Mouse (Mus musculus) heart, embryonic 16.5 days (tissue): ENCODE data around the gene Smc3. TPM values are rescaled to one million over a fixed set of nuclear protein-coding genes. Genes with fewer than 3 reads are reported as not detected.

Experiments
- ATAC-seq: fragments of 200-750 bp; cut with Nextera tagmentation; replicated peaks from 2 replicates; pipeline ENCODE4 v1.8.0; 2017; ENCODE audit warnings: moderate number of reproducible peaks; ENCODE audit not compliant: insufficient read depth, low FRiP score; ENCODE audit errors: extremely low read depth
- H3K27ac ChIP-seq: fragments of 300-500 bp; sonication (generic); 2 replicates; pipeline ENCODE4 v1.5.1; 2014; ENCODE audit warnings: mild to moderate bottlenecking, low read length, control low read depth, moderate library complexity
- H3K27me3 ChIP-seq: fragments of 300-500 bp; sonication (generic); 2 replicates; pipeline ENCODE4 v1.6.1; 2014; ENCODE audit warnings: low read length, mixed read lengths; ENCODE audit not compliant: control insufficient read depth, insufficient read depth
- H3K36me3 ChIP-seq: fragments of 300-500 bp; sonication (generic); 2 replicates; pipeline ENCODE4 v1.6.1; 2014; ENCODE audit not compliant: control insufficient read depth, insufficient read depth
- H3K4me1 ChIP-seq: fragments of 300-500 bp; sonication (generic); 2 replicates; pipeline ENCODE4 v1.6.1; 2014; ENCODE audit warnings: low read length, mixed read lengths; ENCODE audit not compliant: control insufficient read depth, insufficient read depth
- H3K4me2 ChIP-seq: fragments of 300-500 bp; sonication (generic); 2 replicates; pipeline ENCODE4 v1.6.1; 2014; ENCODE audit warnings: low read depth, mild to moderate bottlenecking, control low read depth, low read length
- H3K4me3 ChIP-seq: fragments of 300-500 bp; sonication (generic); 2 replicates; pipeline ENCODE4 v1.5.1; 2014; ENCODE audit warnings: mild to moderate bottlenecking, control low read depth, low read length
- H3K9ac ChIP-seq: fragments of 300-500 bp; sonication (generic); 2 replicates; pipeline ENCODE4 v1.6.1; 2014; ENCODE audit warnings: low read length, control low read depth
- H3K9me3 ChIP-seq: fragments of 300-500 bp; sonication (generic); replicated peaks from 2 replicates; pipeline ENCODE4 v1.6.1; 2016; ENCODE audit warnings: low read length; ENCODE audit not compliant: control insufficient read depth
- WGBS: fragments of 180-500 bp; shearing (Covaris S2); extraction: QIAGEN DNeasy Blood & Tissue Kit; methylation state at CpG from one replicate; pipeline ENCODE4 v1.1.7; 2014; 5-methylcytosine and 5-hydroxymethylcytosine counted together
- polyA plus RNA-seq: library from polyadenylated mRNA; unstranded; fragments of >200 nt; fragmentation: Nextera tagmentation; extraction: Ambion mirVana; gene quantifications from 2 replicates; pipeline ENCODE4 v1.2.1, GENCODE M21; 2015

Gene Smc3
- 36.5 and 42.5 TPM in 2 replicates for polyA plus RNA-seq

- peak; percentile 97 for ATAC-seq
- Histone ChIP-seq H3K4me3 (peak within 1 kb of the TSS; percentile 98), H3K27ac (peak within 1 kb of the TSS; percentile 90), H3K9ac (peak within 1 kb of the TSS; percentile 96), H3K9me3 (no peaks in the 10 kb centered on the region), H3K4me2 (peak within 1 kb of the TSS; percentile 92), H3K36me3 (0 out of 2 replicates have a peak, but pooled peaks cover 5% of the 10 kb centered on the region), H3K27me3 (no peaks in the 10 kb centered on the region), H3K4me1 (peaks cover 16% of the 10 kb centered on the region)
- under 1% methylated on average over 69 of the region's 70 CpGs for WGBS
Observed at GRCm38 (mm10) chr19:53599757-53600539, at the start of gene Smc3. Gene Smc3 (plus strand): TSS chr19:53600398.

GRCm38 (mm10) chr19:53550972-53551371, 49.2 kb upstream of the Smc3 start:
- WGBS: 58% methylated on average over 12 of the region's 12 CpGs
- no peak overlapping the region for H3K4me2 ChIP-seq

GRCm38 (mm10) chr19:53552216-53552786, 47.9 kb upstream of the Smc3 start:
- Histone ChIP-seq H3K27ac (0 out of 2 replicates have a peak overlapping the region, but pooled peaks have one; percentile 4), H3K9me3 (no peaks in the 10 kb centered on the region), H3K9ac (no peak overlapping the region), H3K4me1 (peaks cover 3% of the 10 kb centered on the region), H3K4me3 (no peak overlapping the region), H3K27me3 (no peaks in the 10 kb centered on the region), H3K36me3 (no peaks in the 10 kb centered on the region), H3K4me2 (no peak overlapping the region)
- ATAC-seq: no peak
- WGBS: 45% methylated on average over 10 of the region's 10 CpGs

More at GRCm38 (mm10) chr19:53550972-53551371, 49.2 kb upstream of the Smc3 start:
- H3K4me3 ChIP-seq: no peak overlapping the region
- ATAC-seq: no peak
- H3K9ac ChIP-seq: no peak overlapping the region
- no peaks in the 10 kb centered on the region for H3K9me3 ChIP-seq
- no peaks in the 10 kb centered on the region for H3K27me3 ChIP-seq
- no peak overlapping the region for H3K27ac ChIP-seq
- H3K4me1 ChIP-seq: peaks cover 2% of the 10 kb centered on the region
- H3K36me3 ChIP-seq: no peaks in the 10 kb centered on the region

GRCm38 (mm10) chr19:53552795-53553194, 47.4 kb upstream of the Smc3 start:
- WGBS: 51% methylated on average over 6 of the region's 6 CpGs
- ATAC-seq: no peak
- H3K4me2 ChIP-seq: no peak overlapping the region
- H3K4me1 ChIP-seq: peaks cover 7% of the 10 kb centered on the region
- H3K27me3 ChIP-seq: no peaks in the 10 kb centered on the region
- H3K36me3 ChIP-seq: no peaks in the 10 kb centered on the region
- H3K9ac ChIP-seq: no peak overlapping the region
- H3K27ac ChIP-seq: 0 out of 2 replicates have a peak overlapping the region, but pooled peaks have one; percentile 4
- H3K4me3 ChIP-seq: no peak overlapping the region
- H3K9me3 ChIP-seq: no peaks in the 10 kb centered on the region

- H3K4me3 ChIP-seq: no peak overlapping the region
- H3K27ac ChIP-seq: no peak overlapping the region
- no peaks in the 10 kb centered on the region for H3K36me3 ChIP-seq
- WGBS: 83% methylated on average over 11 of the region's 11 CpGs
- H3K27me3 ChIP-seq: no peaks in the 10 kb centered on the region
- no peak overlapping the region for H3K9ac ChIP-seq
- peaks cover 7% of the 10 kb centered on the region for H3K4me1 ChIP-seq
- ATAC-seq: no peak
- no peak overlapping the region for H3K4me2 ChIP-seq
- no peaks in the 10 kb centered on the region for H3K9me3 ChIP-seq
Observed at GRCm38 (mm10) chr19:53554402-53554801, 45.8 kb upstream of the Smc3 start.

GRCm38 (mm10) chr19:53554981-53555616, 45.1 kb upstream of the Smc3 start:
- Histone ChIP-seq H3K9ac (no peak overlapping the region), H3K4me3 (no peak overlapping the region), H3K36me3 (no peaks in the 10 kb centered on the region), H3K27ac (no peak overlapping the region; the same call in 1 of the 2 replicates), H3K9me3 (no peaks in the 10 kb centered on the region), H3K4me1 (peaks cover 7% of the 10 kb centered on the region), H3K27me3 (no peaks in the 10 kb centered on the region), H3K4me2 (no peak overlapping the region)
- no peak for ATAC-seq
- 57% methylated on average over 5 of the region's 5 CpGs for WGBS

GRCm38 (mm10) chr19:53556841-53557240, 43.4 kb upstream of the Smc3 start:
- H3K9ac ChIP-seq: peak overlapping the region; percentile 61
- H3K4me3 ChIP-seq: peak overlapping the region; percentile 29
- peak overlapping the region; percentile 58 for H3K4me2 ChIP-seq
- ATAC-seq: no peak
- H3K4me1 ChIP-seq: peaks cover 7% of the 10 kb centered on the region
- H3K27me3 ChIP-seq: no peaks in the 10 kb centered on the region
- H3K27ac ChIP-seq: no peak overlapping the region
- H3K36me3 ChIP-seq: no peaks in the 10 kb centered on the region
- H3K9me3 ChIP-seq: no peaks in the 10 kb centered on the region
- 27% methylated on average over 6 of the region's 6 CpGs for WGBS

GRCm38 (mm10) chr19:53557267-53557936, 42.8 kb upstream of the Smc3 start:
- Histone ChIP-seq H3K4me2 (peak overlapping the region; percentile 58), H3K27ac (no peak overlapping the region), H3K9ac (peak overlapping the region; percentile 61), H3K27me3 (no peaks in the 10 kb centered on the region), H3K9me3 (no peaks in the 10 kb centered on the region), H3K4me1 (peaks cover 7% of the 10 kb centered on the region), H3K4me3 (peak overlapping the region; percentile 29), H3K36me3 (no peaks in the 10 kb centered on the region)
- peak; percentile 81 for ATAC-seq
- WGBS: 25% methylated on average over 20 of the region's 20 CpGs
